Mouse (Mus musculus) MEL (cell line): ENCODE data around the gene Tsen54.
"Not testable (repeated sequence)": the region's sequence is repeated elsewhere in the genome, so short reads cannot be mapped to it uniquely, and the experiment has no call there.

ENCODE experiments used
- CTCF ChIP-seq, 3 experiments: IDR thresholded peaks in 2 of 3; conservative IDR thresholded peaks in 1 of 3; 2 replicates each; pipeline ENCODE4 v1.5.1; 2011 to 2012; ENCODE audit warnings: low read length in 3 of 3, low read depth in 2 of 3, mild to moderate bottlenecking in 2 of 3, improper control_type of control experiment in 1 of 3, inconsistent platforms in 1 of 3, mixed read lengths in 1 of 3, moderate library complexity in 1 of 3; ENCODE audit not compliant: control insufficient read depth in 1 of 3, insufficient read depth in 1 of 3, poor library complexity in 1 of 3, severe bottlenecking in 1 of 3
- EP300 ChIP-seq, 2 experiments: IDR thresholded peaks; 2 replicates each; pipeline ENCODE4 v1.6.1; 2011; ENCODE audit warnings: improper control_type of control experiment in 2 of 2, low read length in 2 of 2, low read depth in 1 of 2, mild to moderate bottlenecking in 1 of 2
- GABPA ChIP-seq: IDR thresholded peaks from 2 replicates; pipeline ENCODE4 v1.6.1; 2012; ENCODE audit warnings: low read depth, mild to moderate bottlenecking, inconsistent platforms, low read length, improper control_type of control experiment, moderate library complexity
- HCFC1 ChIP-seq: IDR thresholded peaks from 2 replicates; pipeline ENCODE4 v1.6.1; 2012; ENCODE audit warnings: low read depth, mild to moderate bottlenecking, inconsistent platforms, low read length, improper control_type of control experiment, moderate library complexity
- TCF12 ChIP-seq: IDR thresholded peaks from 2 replicates; pipeline ENCODE4 v1.6.1; 2014; ENCODE audit warnings: low read depth, mild to moderate bottlenecking, inconsistent platforms, low read length, improper control_type of control experiment, moderate library complexity
- ZNF384 ChIP-seq: IDR thresholded peaks from 2 replicates; pipeline ENCODE4 v1.6.1; 2012; ENCODE audit warnings: low read depth, mild to moderate bottlenecking, inconsistent platforms, low read length, improper control_type of control experiment

- peak in 1 of 3 experiments; percentile 29; a peak in 2 of 6 replicates for TF ChIP-seq CTCF (IDR thresholded peaks at IDR 0.05 in 2 of 3, conservative IDR thresholded peaks at IDR 0.05 in 1 of 3; ENCODE audit: control insufficient read depth in 1 of 3, insufficient read depth in 1 of 3, low read depth in 2 of 3, low read length in 3 of 3, poor library complexity in 1 of 3, severe bottlenecking in 1 of 3)
- TF ChIP-seq GABPA; EP300 (IDR thresholded peaks at IDR 0.05; ENCODE audit: low read depth in 1 of 2, low read length in 2 of 2); ZNF384; TCF12; HCFC1: not testable (repeated sequence)
Measured at GRCm38 (mm10) chr11:115857146-115857545, 42.6 kb downstream of the Tsen54 start.
